Comparison of ENCODE assay signal across 28 mouse cellular contexts in genomic region chr5:47215421-47215820, GRCm38 (mm10).
"Had no signal": no experiment of that assay in that cellular context is flagged by ENCODE, and none has a peak within 500 bp of the region (broad histone marks: within the 10 kb centered on the region; RNA-seq: fewer than 3 reads in every experiment).

No protein-coding gene starts in this region.

- H3K27me3 ChIP-seq: embryonic facial prominence, embryonic 12.5 days; embryonic facial prominence, embryonic 13.5 days; embryonic facial prominence, embryonic 15.5 days; forebrain, embryonic 12.5 days; forebrain, embryonic 13.5 days; forebrain, embryonic 15.5 days had no signal

- H3K27ac ChIP-seq: embryonic facial prominence, embryonic 10.5 days; embryonic facial prominence, embryonic 12.5 days; embryonic facial prominence, embryonic 13.5 days; embryonic facial prominence, embryonic 15.5 days; forebrain, embryonic 12.5 days; forebrain, embryonic 13.5 days; forebrain, embryonic 15.5 days; gastrocnemius, adult 2 months; heart, adult 2 months; heart, embryonic 10.5 days had no signal

- DNase-seq: cerebellum, adult 8-10 months; cerebellum, adult 9-10 months; cerebellum, adult 9-11 months; cerebellum, postnatal 10 days; cerebellum, postnatal 14 days; cerebellum, postnatal 25 days; cerebellum, postnatal 36 days; embryo, embryonic 11 days; forebrain, postnatal 0 days; gastrocnemius, adult 2 months; gastrocnemius, postnatal 10 days; gastrocnemius, postnatal 14 days; gastrocnemius, postnatal 25 days; gastrocnemius, postnatal 36 days; heart, adult 11 months; heart, adult 18-20 months; heart, adult 2 months had no signal

- H3K9me3 ChIP-seq: embryonic facial prominence, embryonic 10.5 days; embryonic facial prominence, embryonic 12.5 days; embryonic facial prominence, embryonic 13.5 days; embryonic facial prominence, embryonic 15.5 days; forebrain, embryonic 12.5 days; forebrain, embryonic 13.5 days; forebrain, embryonic 15.5 days; heart, embryonic 10.5 days had no signal

- H3K36me3 ChIP-seq: embryonic facial prominence, embryonic 10.5 days; embryonic facial prominence, embryonic 12.5 days; embryonic facial prominence, embryonic 13.5 days; embryonic facial prominence, embryonic 15.5 days; forebrain, embryonic 12.5 days; forebrain, embryonic 15.5 days; heart, embryonic 10.5 days had no signal

- ATAC-seq: forebrain, embryonic 13.5 days; forebrain, embryonic 14.5 days; forebrain, embryonic 15.5 days; forebrain, embryonic 16.5 days; forebrain, postnatal 0 days had no signal

- H3K4me1 ChIP-seq: embryonic facial prominence, embryonic 12.5 days; embryonic facial prominence, embryonic 13.5 days; embryonic facial prominence, embryonic 15.5 days; forebrain, embryonic 12.5 days; forebrain, embryonic 13.5 days; forebrain, embryonic 15.5 days; heart, embryonic 10.5 days had no signal

- H3K4me3 ChIP-seq: embryonic facial prominence, embryonic 10.5 days; embryonic facial prominence, embryonic 12.5 days; embryonic facial prominence, embryonic 13.5 days; embryonic facial prominence, embryonic 15.5 days; erythroblast, embryonic 14.5 days; forebrain, embryonic 12.5 days; forebrain, embryonic 13.5 days; forebrain, embryonic 15.5 days; gastrocnemius, adult 2 months; heart, adult 2 months; heart, embryonic 10.5 days had no signal
